Mouse (Mus musculus): ENCODE data around the gene Wnt3. TPM values are rescaled to one million over a fixed set of nuclear protein-coding genes. Genes with fewer than 3 reads are reported as not detected.

Gene Wnt3
- total RNA-seq, 2 experiments from 2014 or later: 0.21 to 0.27 TPM

DNA sequence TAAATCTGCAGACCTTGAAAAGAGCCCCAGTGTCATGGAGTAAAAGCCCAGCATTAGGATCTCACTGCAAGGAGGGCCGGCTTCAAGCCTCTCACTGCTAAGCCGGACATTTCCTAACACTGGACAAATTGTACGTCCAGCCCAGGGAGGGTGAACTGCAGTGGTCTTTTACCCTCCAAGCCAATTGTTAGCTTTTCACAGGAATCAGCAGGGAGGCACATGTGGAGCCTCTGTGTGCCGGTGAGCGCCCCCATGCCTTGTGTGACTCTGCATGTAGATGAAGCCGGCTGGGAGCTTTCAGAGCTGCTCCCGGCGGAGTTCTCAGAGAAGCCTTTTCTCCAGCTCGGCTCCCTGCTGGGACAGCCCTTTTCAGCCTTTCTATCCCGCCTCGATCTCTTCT lies 66.9 kb downstream of the Wnt3 start:
- no peak for DNase-seq (ENCODE audit: low spot score in 2 of 2)

DNA sequence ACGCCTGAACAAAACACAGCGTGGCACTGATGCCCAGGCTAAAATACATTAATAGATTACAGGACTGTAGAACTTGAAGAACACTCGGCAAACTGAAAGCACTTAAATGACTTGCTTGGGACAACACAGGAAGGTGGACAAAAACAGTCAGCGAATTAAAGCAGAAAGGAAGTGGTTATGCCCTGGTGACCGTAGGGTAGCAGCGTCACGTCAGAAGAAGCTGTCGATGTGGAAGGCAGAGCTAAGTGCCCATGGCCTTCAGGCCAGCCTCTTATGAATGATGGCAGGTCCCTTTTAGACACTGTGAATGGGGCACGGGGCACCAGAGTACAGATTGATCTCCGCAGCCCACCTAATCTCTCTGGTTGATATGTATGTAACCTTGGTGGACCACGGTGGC lies 74.3 kb downstream of the Wnt3 start:
- no peak for DNase-seq (ENCODE audit: low spot score in 2 of 2)

DNA sequence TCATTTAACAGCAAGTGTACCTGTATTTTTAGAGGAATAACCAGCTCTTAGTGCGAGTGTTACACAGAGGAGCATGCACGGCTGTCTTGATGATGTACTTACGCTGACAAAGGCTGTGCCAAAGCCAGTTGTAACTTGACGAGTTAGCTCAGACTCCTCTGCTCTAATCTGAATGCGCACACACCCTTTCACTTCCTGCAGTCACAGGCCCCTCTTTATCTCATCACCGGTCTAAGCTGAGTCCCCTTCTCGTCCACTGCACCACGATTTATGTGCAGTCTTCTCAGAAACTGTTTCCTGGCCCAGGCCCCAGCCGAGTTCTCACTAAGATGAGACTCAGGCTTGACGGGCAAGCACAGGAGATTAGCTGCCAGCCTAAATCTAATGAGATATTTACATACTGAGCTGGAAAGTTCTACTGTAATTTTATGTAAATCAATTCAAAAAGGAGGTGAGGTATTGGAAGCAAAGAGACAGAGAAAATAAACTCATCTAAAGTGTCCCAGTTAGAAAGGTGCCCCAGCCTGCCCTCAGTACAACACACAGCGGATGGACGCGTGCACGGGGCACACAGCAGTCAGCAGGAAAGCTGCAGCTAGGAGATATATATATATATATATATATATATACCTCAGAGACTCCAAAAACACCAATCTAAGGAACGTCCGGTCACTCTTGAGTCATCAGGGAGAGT lies 78.8 kb downstream of the Wnt3 start:
- DNase-seq (ENCODE audit: low spot score in 2 of 2): no peak

DNA sequence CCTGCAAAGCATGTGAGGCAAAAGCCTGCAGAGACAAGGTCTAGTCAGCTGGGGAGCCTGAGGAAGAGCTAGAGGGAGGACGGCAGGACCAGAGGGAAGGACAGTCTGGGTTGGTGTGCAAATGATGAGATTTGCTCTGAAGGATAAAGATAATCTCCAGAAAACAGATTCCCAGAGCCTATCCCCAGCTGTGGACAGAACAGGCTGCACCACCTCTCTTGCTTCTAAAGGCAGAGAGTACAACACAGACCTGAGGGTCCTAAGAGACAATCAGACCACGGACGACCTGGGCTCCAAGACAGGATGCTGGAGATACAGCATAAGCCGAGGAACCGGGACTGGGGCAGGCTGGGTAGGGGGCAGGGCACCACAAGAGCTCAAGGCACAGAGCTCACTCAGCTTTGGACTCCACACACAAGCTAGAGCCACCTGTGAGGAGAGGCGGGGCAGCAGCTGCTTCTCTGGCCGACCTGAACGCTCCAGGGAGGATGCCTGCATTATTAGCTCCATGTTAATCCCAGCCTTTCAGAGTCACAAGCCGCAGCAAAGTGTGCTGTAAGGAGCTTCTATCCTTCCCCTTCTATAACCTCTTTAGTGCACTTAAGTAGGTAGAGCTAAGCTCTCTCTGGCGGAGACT lies 79.5 kb downstream of the Wnt3 start:
- DNase-seq (ENCODE audit: low spot score in 2 of 2): no peak

GRCm38 (mm10) chr11:103854294-103854693 lies 80.3 kb downstream of the Wnt3 start:
- DNase-seq (ENCODE audit: low spot score in 2 of 2): no peak

DNA sequence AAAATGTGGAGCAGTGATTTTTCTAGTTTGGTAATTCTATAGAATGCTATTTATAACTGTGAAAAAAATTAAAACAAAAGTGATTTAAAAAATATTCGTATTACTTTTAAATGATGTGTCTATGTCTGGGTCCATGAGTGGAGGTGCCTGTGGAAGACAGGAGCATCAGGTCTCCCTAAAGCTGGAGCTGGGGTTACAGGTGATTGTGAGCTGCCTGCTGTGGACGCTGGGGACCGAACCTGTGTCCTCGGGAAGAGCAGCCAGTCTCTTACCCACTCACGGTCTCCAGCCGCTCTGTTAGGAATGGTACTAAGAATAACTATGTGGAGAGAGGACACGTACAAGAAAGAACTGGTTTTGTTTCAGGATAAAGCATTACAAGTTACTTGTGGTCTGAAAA lies 82.7 kb downstream of the Wnt3 start:
- DNase-seq (ENCODE audit: low spot score in 2 of 2): no peak

DNA sequence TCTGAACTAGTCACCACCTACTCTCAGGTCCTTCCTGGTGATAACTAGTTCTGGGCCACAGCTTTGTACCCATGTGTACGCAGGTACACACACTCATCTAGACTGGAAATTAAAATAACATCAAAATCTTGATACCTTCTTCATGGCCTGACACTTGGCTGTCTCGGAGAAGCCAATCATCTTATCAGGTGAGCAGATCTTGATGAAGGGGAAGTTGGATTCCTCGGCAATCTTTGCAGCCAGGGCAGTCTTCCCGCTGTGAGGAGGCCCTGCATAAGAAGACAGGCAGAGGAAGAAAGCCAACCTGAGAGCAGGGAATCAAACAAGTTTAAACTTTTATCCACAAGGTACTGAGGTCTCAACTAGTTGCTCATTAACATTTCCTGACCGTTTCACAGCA lies 84.8 kb downstream of the Wnt3 start:
- DNase-seq (ENCODE audit: low spot score in 2 of 2): no peak

GRCm38 (mm10) chr11:103859933-103860610 lies 86.1 kb downstream of the Wnt3 start:
- no peak for DNase-seq (ENCODE audit: low spot score in 2 of 2)

GRCm38 (mm10) chr11:103862951-103863350 lies 89.0 kb downstream of the Wnt3 start:
- DNase-seq (ENCODE audit: low spot score in 2 of 2): no peak

DNA sequence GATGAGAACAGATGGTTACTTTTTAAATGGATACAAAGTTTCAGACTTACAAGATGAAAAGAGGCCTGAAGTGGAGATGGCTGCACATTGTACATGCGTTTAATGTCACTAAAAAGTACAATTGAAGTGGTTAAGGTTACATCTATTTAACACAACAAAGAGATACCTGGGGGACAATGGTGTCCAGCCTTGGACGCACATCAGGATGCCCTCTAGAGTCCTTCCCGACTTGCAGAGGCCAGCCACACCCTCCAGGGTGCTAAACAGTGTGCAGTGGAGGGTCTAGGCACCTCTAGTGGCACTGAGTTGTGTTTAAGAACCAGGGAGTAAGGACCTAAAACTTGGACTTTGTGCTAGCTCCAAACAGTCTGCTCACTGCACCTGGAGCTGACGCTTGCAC lies 90.5 kb downstream of the Wnt3 start:
- no peak for DNase-seq (ENCODE audit: low spot score in 2 of 2)

DNA sequence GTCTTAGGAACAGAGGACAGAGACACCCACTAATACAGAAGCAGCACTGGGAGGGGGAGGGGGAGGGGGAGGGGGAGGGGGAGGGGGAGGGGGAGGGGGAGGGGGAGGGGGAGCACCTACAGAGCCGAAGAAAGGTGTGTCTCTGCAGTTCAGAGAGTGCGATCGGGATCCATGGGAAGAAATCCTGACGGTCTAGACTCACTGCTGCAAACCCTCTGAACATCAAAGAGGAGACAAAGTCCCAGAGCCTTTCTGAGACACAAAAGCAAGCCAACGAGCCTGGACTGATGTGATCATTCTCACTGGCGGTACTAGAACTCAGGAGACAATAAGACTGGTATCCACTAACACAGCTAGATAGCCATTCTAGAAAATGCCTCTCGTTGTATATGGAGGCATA lies 91.4 kb downstream of the Wnt3 start:
- DNase-seq (ENCODE audit: low spot score in 2 of 2): no peak

Other genes with a start within 250 kb of the Wnt3 start
- gene Gm884, start 153.0 kb upstream of the Wnt3 start, total RNA-seq (2021): not detected
- not detected for gene Lyzl6, start 135.3 kb upstream of the Wnt3 start, total RNA-seq (2021)
- under 1 TPM in 1 of 2 experiments, not detected in 1; 0.27 TPM for gene Rprml, start 124.6 kb upstream of the Wnt3 start, total RNA-seq (2021)
- gene Gosr2, start 76.3 kb upstream of the Wnt3 start, total RNA-seq (2021): 10 to 100 TPM; 67.1 to 68.6 TPM
- gene Wnt9b, start 24.3 kb upstream of the Wnt3 start, total RNA-seq (2021): not detected
- 10 to 100 TPM; 29.3 to 30.3 TPM for gene Nsf, start 179.9 kb downstream of the Wnt3 start, total RNA-seq (2021)
- 10 to 100 TPM; 25.9 to 30.9 TPM for gene Arf2, start 192.6 kb downstream of the Wnt3 start, total RNA-seq (2021)